ENCODE assay signal across 14 mouse cellular contexts in the genomic region with DNA sequence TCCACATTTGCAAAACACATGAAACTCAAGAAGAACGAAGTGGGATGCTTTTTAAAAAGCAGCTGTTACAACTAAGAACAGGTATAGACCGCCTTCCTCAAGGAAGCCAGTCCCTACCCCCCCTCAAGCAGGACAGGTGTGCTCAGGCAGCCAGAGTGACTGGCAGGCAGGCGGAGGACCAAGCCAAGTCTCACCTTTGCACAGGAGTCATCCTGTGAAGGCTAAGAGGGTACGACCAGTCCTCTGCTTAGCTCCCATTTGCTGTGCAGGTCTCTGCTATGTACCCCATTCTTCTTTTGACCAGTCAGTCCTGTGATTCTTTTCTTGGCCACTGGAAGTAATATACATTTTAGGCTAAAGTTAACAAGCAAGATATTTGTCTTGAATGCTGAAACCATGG.
DNase-seq lines count a peak whose midpoint lies in the region; ATAC-seq lines count a peak whose summit lies in the region.
"Had no signal": no experiment of that assay in that cellular context is flagged by ENCODE, and none has a peak within 500 bp of the region (broad histone marks: within the 10 kb centered on the region; RNA-seq: fewer than 3 reads in every experiment).

No protein-coding gene starts in this region.

- DNase-seq in midbrain, embryonic 11.5 days (ENCODE audit: low spot score, missing footprints), result no peak
- no peak for DNase-seq in layer of hippocampus, adult 8-10 months (ENCODE audit: low spot score in 2 of 2)

- H3K4me3 ChIP-seq in forebrain, embryonic 13.5 days, result no peak overlapping the region
- H3K4me3 ChIP-seq in forebrain, embryonic 16.5 days (replicated peaks; ENCODE audit: low read length), result no peak overlapping the region
- no peak overlapping the region for H3K4me3 ChIP-seq in midbrain, embryonic 11.5 days (ENCODE audit: low read depth, low read length)
- no peak overlapping the region for H3K4me3 ChIP-seq in midbrain, embryonic 13.5 days (replicated peaks)
- H3K4me3 ChIP-seq in neural tube, embryonic 13.5 days, result no peak overlapping the region
- no peak overlapping the region for H3K4me3 ChIP-seq in neural tube, embryonic 15.5 days (replicated peaks)
- H3K4me3 ChIP-seq: embryonic facial prominence, embryonic 12.5 days; heart, adult 2 months; heart, embryonic 13.5 days; hindbrain, embryonic 12.5 days had no signal

- no peaks in the 10 kb centered on the region for H3K4me1 ChIP-seq in forebrain, embryonic 13.5 days
- no peaks in the 10 kb centered on the region for H3K4me1 ChIP-seq in forebrain, embryonic 16.5 days (replicated peaks; ENCODE audit: control insufficient read depth, insufficient read depth, low read length)
- no peaks in the 10 kb centered on the region for H3K4me1 ChIP-seq in midbrain, embryonic 11.5 days (ENCODE audit: control insufficient read depth, insufficient read depth, low read length)
- H3K4me1 ChIP-seq in midbrain, embryonic 13.5 days (replicated peaks), result no peaks in the 10 kb centered on the region
- no peaks in the 10 kb centered on the region for H3K4me1 ChIP-seq in neural tube, embryonic 13.5 days (replicated peaks)
- H3K4me1 ChIP-seq in neural tube, embryonic 15.5 days, result no peaks in the 10 kb centered on the region
- H3K4me1 ChIP-seq: embryonic facial prominence, embryonic 12.5 days; heart, embryonic 13.5 days; hindbrain, embryonic 12.5 days had no signal

- peak; percentile 26; the same call in 1 of the 2 replicates for ATAC-seq in forebrain, embryonic 13.5 days
- no peak for ATAC-seq in forebrain, embryonic 16.5 days
- peak; percentile 36; the same call in 1 of the 2 replicates for ATAC-seq in midbrain, embryonic 11.5 days (ENCODE audit: low FRiP score)
- ATAC-seq in midbrain, embryonic 13.5 days, result no peak
- ATAC-seq in neural tube, embryonic 13.5 days (ENCODE audit: low read depth), result peak; percentile 52; the same call in 1 of the 2 replicates
- no peak; the same call in 1 of the 2 replicates for ATAC-seq in neural tube, embryonic 15.5 days (ENCODE audit: low FRiP score)
- ATAC-seq: activated CD4-positive, CD25-positive, alpha-beta regulatory T cell, adult 4 months had no signal

- H3K27me3 ChIP-seq in forebrain, embryonic 13.5 days, result no peaks in the 10 kb centered on the region
- no peaks in the 10 kb centered on the region for H3K27me3 ChIP-seq in forebrain, embryonic 16.5 days (replicated peaks; ENCODE audit: control insufficient read depth, insufficient read depth, low read length)
- no peaks in the 10 kb centered on the region for H3K27me3 ChIP-seq in midbrain, embryonic 11.5 days (ENCODE audit: control insufficient read depth, insufficient read depth, low read length)
- peaks cover 15% of the 10 kb centered on the region; the same call in 1 of the 2 replicates for H3K27me3 ChIP-seq in midbrain, embryonic 13.5 days
- no peaks in the 10 kb centered on the region for H3K27me3 ChIP-seq in neural tube, embryonic 13.5 days
- no peaks in the 10 kb centered on the region for H3K27me3 ChIP-seq in neural tube, embryonic 15.5 days (replicated peaks)
- H3K27me3 ChIP-seq: CH12.LX; embryonic facial prominence, embryonic 12.5 days; hindbrain, embryonic 12.5 days; Patski had no signal

- 0 out of 2 replicates have a peak, but pooled peaks cover 3% of the 10 kb centered on the region for H3K9me3 ChIP-seq in forebrain, embryonic 13.5 days (replicated peaks)
- H3K9me3 ChIP-seq in forebrain, embryonic 16.5 days (ENCODE audit: control insufficient read depth, low read length), result no peaks in the 10 kb centered on the region
- H3K9me3 ChIP-seq in midbrain, embryonic 11.5 days (ENCODE audit: control insufficient read depth, low read length), result no peaks in the 10 kb centered on the region
- no peaks in the 10 kb centered on the region for H3K9me3 ChIP-seq in midbrain, embryonic 13.5 days
- H3K9me3 ChIP-seq in neural tube, embryonic 13.5 days, result no peaks in the 10 kb centered on the region
- H3K9me3 ChIP-seq in neural tube, embryonic 15.5 days (replicated peaks), result no peaks in the 10 kb centered on the region
- H3K9me3 ChIP-seq: embryonic facial prominence, embryonic 12.5 days; heart, embryonic 13.5 days had no signal

- WGBS in forebrain, embryonic 13.5 days, result 91% methylated on average over 4 of the region's 4 CpGs
- WGBS in forebrain, embryonic 16.5 days, result 88% methylated on average over 4 of the region's 4 CpGs
- WGBS in midbrain, embryonic 11.5 days, result 88% methylated on average over 4 of the region's 4 CpGs
- WGBS in midbrain, embryonic 13.5 days, result 92% methylated on average over 4 of the region's 4 CpGs
- WGBS in neural tube, embryonic 13.5 days, result 90% methylated on average over 4 of the region's 4 CpGs
- WGBS in neural tube, embryonic 15.5 days, result 91% methylated on average over 4 of the region's 4 CpGs

- H3K27ac ChIP-seq in forebrain, embryonic 13.5 days, result no peak overlapping the region
- no peak overlapping the region for H3K27ac ChIP-seq in forebrain, embryonic 16.5 days (ENCODE audit: low read length)
- H3K27ac ChIP-seq in midbrain, embryonic 11.5 days (ENCODE audit: low read depth, low read length), result no peak overlapping the region
- H3K27ac ChIP-seq in midbrain, embryonic 13.5 days, result no peak overlapping the region
- no peak overlapping the region for H3K27ac ChIP-seq in neural tube, embryonic 13.5 days (replicated peaks)
- no peak overlapping the region for H3K27ac ChIP-seq in neural tube, embryonic 15.5 days (replicated peaks)
- H3K27ac ChIP-seq: embryonic facial prominence, embryonic 12.5 days; heart, adult 2 months; heart, embryonic 13.5 days; hindbrain, embryonic 12.5 days had no signal

- H3K4me2 ChIP-seq in forebrain, embryonic 13.5 days, result no peak overlapping the region
- H3K4me2 ChIP-seq in forebrain, embryonic 16.5 days (ENCODE audit: low read length), result no peak overlapping the region
- no peak overlapping the region for H3K4me2 ChIP-seq in midbrain, embryonic 11.5 days
- no peak overlapping the region for H3K4me2 ChIP-seq in midbrain, embryonic 13.5 days (replicated peaks)
- no peak overlapping the region for H3K4me2 ChIP-seq in neural tube, embryonic 13.5 days
- H3K4me2 ChIP-seq in neural tube, embryonic 15.5 days, result no peak overlapping the region
- H3K4me2 ChIP-seq: embryonic facial prominence, embryonic 12.5 days; heart, embryonic 13.5 days; hindbrain, embryonic 12.5 days had no signal

- H3K9ac ChIP-seq in forebrain, embryonic 13.5 days, result no peak overlapping the region
- H3K9ac ChIP-seq in forebrain, embryonic 16.5 days (replicated peaks; ENCODE audit: low read depth, low read length), result no peak overlapping the region
- no peak overlapping the region for H3K9ac ChIP-seq in midbrain, embryonic 11.5 days (ENCODE audit: low read length)
- no peak overlapping the region for H3K9ac ChIP-seq in midbrain, embryonic 13.5 days (replicated peaks)
- no peak overlapping the region for H3K9ac ChIP-seq in neural tube, embryonic 13.5 days
- no peak overlapping the region for H3K9ac ChIP-seq in neural tube, embryonic 15.5 days (replicated peaks)
- H3K9ac ChIP-seq: embryonic facial prominence, embryonic 12.5 days; heart, embryonic 13.5 days; hindbrain, embryonic 12.5 days had no signal

- no peaks in the 10 kb centered on the region for H3K36me3 ChIP-seq in forebrain, embryonic 13.5 days (ENCODE audit: poor library complexity, severe bottlenecking)
- H3K36me3 ChIP-seq in forebrain, embryonic 16.5 days (ENCODE audit: control insufficient read depth, insufficient read depth), result no peaks in the 10 kb centered on the region
- H3K36me3 ChIP-seq in midbrain, embryonic 11.5 days (ENCODE audit: control insufficient read depth, insufficient read depth, low read length), result no peaks in the 10 kb centered on the region
- H3K36me3 ChIP-seq in midbrain, embryonic 13.5 days, result no peaks in the 10 kb centered on the region
- H3K36me3 ChIP-seq in neural tube, embryonic 13.5 days, result no peaks in the 10 kb centered on the region
- H3K36me3 ChIP-seq in neural tube, embryonic 15.5 days, result no peaks in the 10 kb centered on the region
- H3K36me3 ChIP-seq: embryonic facial prominence, embryonic 12.5 days; heart, embryonic 13.5 days; hindbrain, embryonic 12.5 days had no signal

Comparison
In these comparisons a context has a peak if more than half of its experiments do, and no peak if none do; other contexts are left out.
1. ATAC-seq: peak in forebrain, embryonic 13.5 days (single experiment), midbrain, embryonic 11.5 days (single experiment) and neural tube, embryonic 13.5 days (single experiment); none in forebrain, embryonic 16.5 days (single experiment), midbrain, embryonic 13.5 days (single experiment) and neural tube, embryonic 15.5 days (single experiment).